In the genomic region with DNA sequence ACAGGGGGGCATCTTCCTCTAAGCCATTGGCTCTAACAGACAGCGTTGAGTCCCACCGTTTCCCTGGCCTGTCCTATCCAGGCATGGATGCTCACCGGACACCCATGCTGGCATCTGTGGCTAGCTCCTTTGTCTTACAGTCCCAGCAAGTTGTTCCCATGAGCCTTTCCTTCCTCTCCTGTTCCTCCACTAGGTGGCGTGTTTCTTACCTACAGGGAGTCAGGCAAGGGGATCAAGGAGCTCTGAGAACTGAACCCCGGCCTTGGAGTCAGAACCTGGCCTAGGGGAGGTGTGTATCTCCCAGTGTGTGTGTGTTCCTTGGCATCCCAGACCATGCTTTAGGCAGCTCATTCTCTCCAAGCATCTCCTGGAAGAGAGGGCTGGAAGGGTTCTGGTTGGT, we compare ENCODE assay signal across 8 mouse cellular contexts. TPM values are rescaled to one million over a fixed set of nuclear protein-coding genes. Genes with fewer than 3 reads are reported as not detected.
DNase-seq lines count a peak whose midpoint lies in the region; TF ChIP-seq lines count a peak whose summit lies in the region.

No protein-coding gene starts in this region.

- TF ChIP-seq POLR2A in embryonic fibroblast, embryonic 13.5 days (IDR thresholded peaks at IDR 0.05; ENCODE audit: low read depth, low read length): no peak

- peak; percentile 18; the same call in 1 of the 2 replicates for TF ChIP-seq CTCF in embryonic fibroblast, embryonic 13.5 days (IDR thresholded peaks at IDR 0.05; ENCODE audit: borderline replicate concordance, insufficient read depth, low read length)

- no peak overlapping the region for H3K4me3 ChIP-seq in embryonic fibroblast, embryonic 13.5 days (ENCODE audit: insufficient read depth, low read length)

- no peak overlapping the region for H3K27ac ChIP-seq in embryonic fibroblast, embryonic 13.5 days (ENCODE audit: insufficient read depth, low read length)

- no peaks in the 10 kb centered on the region for H3K4me1 ChIP-seq in embryonic fibroblast, embryonic 13.5 days (ENCODE audit: control insufficient read depth, insufficient read depth, low read length)

- peak; percentile 20 for DNase-seq in heart, postnatal 4 days
- no peak for DNase-seq in heart, adult 9 months (ENCODE audit: low spot score in 2 of 2)
- DNase-seq in A20 (ENCODE audit: low read depth, low spot score): peak; percentile 54
- DNase-seq in WW6 (ENCODE audit: low read depth, low spot score): peak; percentile 50
- DNase-seq in skeletal muscle tissue, adult 2 months (ENCODE audit: low read depth, low spot score): peak; percentile 6
- DNase-seq in layer of hippocampus, adult 9-10 months (ENCODE audit: low spot score): no peak
- no peak for DNase-seq in spleen, postnatal 14 days (ENCODE audit: low spot score in 2 of 2)

RNA-seq across cellular contexts. Expression of gene Epha8, which starts 27.7 kb away (rescaled TPM):
- total RNA-seq in heart, postnatal 4 days (2021): not detected
- not detected in 2 replicates for polyA plus RNA-seq in embryonic fibroblast, embryonic 13.5 days (2011; ENCODE audit: insufficient read length, low read depth, missing spikeins)

RNA-seq across cellular contexts. Expression of gene C1qa, which starts 30.3 kb away (rescaled TPM):
- total RNA-seq in heart, postnatal 4 days (2021): 10 to 100 TPM; 14.5 to 14.7 TPM
- polyA plus RNA-seq in embryonic fibroblast, embryonic 13.5 days (2011; ENCODE audit: insufficient read length, low read depth, missing spikeins): 0.48 and 8.9 TPM in 2 replicates

RNA-seq across cellular contexts. Expression of gene C1qc, which starts 36.1 kb away (rescaled TPM):
- total RNA-seq in heart, postnatal 4 days (2021): 10 to 100 TPM; 11.5 to 13.8 TPM
- polyA plus RNA-seq in embryonic fibroblast, embryonic 13.5 days (2011; ENCODE audit: insufficient read length, low read depth, missing spikeins): 1.4 and 10.8 TPM in 2 replicates

RNA-seq across cellular contexts. Expression of gene C1qb, which starts 42.9 kb away (rescaled TPM):
- 10 to 100 TPM; 14.6 to 17.9 TPM for total RNA-seq in heart, postnatal 4 days (2021)
- 1.5 and 10.7 TPM in 2 replicates for polyA plus RNA-seq in embryonic fibroblast, embryonic 13.5 days (2011; ENCODE audit: insufficient read length, low read depth, missing spikeins)

Comparison
In these comparisons a context has a peak if more than half of its experiments do, and no peak if none do; other contexts are left out.
1. DNase-seq: peak in heart, postnatal 4 days (single experiment), A20 (single experiment), WW6 (single experiment) and skeletal muscle tissue, adult 2 months (single experiment); none in heart, adult 9 months (0 of 2), layer of hippocampus, adult 9-10 months (single experiment) and spleen, postnatal 14 days (0 of 2).